Mouse (Mus musculus) gastrocnemius, postnatal 4 days (tissue): Measurements from ENCODE around the gene Pgc. TPM values are rescaled to one million over a fixed set of nuclear protein-coding genes. Genes with fewer than 3 reads are reported as not detected.

ENCODE experiments used
- DNase-seq, 2 experiments: peaks; one replicate each; pipeline ENCODE4 v3.0.0; 2021 to 2022; ENCODE audit warnings: low spot score in 2 of 2, mixed read lengths in 2 of 2
- long read RNA-seq, 2 experiments: library from polyadenylated mRNA; stranded (forward); transcript quantifications; one replicate each; pipeline ENCODE4 v2.0.0; 2021
- total RNA-seq, 2 experiments: library from RNA; stranded (reverse); gene quantifications; 2 replicates each; pipeline ENCODE4 v1.2.3; 2021

The Pgc gene
- not detected for total RNA-seq
- long read RNA-seq, experiment 1: 0 reads
- long read RNA-seq, experiment 2: 0 reads

DNA sequence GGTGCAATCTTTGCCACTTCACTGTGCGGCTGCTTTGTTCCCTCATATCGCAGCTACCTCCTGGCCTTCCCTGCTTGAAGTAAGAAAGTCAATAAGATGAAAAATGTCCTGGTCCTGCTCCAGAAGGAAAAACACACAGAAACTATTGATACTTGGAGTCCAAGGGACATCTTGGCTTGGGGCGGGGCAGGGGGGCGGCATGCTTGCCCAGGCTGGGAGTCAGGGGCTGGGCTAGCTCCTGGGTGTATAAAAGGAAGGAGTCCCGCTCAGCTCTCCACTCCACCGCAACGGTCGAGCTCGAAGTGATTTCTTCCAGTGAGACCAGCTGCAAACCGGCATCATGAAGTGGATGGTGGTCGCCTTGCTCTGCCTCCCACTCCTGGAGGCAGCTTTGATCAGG, at the start of gene Pgc:
Pgc (plus strand) TSS at position 277 of the 400 bp plus-strand sequence.
- no peak for DNase-seq

DNA sequence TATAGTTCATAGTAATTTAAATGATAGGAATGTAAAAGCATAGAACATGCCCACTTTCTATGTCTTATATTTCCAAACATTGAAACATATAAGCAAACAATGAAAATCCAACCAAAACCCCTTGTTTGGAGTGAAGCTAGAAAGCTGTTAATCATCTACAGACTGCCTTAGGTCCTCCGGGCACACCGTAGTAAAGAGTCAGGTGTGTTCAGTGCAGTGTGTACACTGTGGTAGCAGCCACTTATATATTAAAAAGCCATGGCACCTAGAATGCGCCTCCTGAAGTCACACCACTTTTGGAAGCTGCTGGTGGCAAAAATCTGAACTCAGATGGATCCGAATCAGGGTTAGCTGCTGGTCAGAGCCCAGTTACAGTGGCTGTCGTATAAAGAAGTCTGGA, 48.4 kb upstream of the Pgc start:
- DNase-seq: no peak

DNA sequence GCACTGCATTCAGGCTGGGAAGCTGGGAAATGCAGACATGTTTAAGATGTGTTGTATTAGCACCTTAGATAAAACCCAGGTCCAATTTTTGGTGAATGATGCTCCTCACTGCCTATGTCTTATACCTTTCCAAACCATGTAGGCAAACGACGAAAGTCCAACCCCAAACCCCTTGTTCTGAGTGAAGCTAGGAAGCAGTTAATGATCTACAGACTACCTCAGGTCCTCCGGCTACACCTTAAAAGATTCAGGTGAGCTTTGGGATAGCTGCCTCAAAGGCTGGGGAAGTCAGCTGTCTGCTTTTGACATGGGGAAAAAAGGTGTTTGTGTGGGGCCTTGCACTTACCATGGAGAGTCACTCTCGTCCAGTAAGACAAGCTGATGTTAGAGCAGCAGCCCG, 47.9 kb upstream of the Pgc start:
- no peak for DNase-seq

DNA sequence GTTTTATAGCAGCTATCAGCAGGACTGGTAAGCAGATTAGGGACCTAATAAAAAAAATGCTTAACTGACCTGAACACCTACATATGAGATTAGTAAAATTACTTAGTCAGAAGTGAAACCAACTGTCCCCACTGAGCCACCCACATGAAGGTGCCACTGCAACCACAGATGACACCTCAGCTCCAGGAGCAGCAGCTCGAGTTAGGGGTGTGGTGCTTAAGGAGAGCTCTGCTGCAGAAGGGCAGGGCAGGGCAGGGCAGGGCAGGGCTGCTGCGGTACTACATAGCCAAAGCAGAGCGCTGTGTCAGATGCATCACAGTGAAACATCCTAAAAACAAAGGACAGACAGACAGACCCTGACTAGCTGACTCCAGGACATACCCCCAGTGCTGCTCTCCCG, 43.8 kb upstream of the Pgc start:
- no peak for DNase-seq

DNA sequence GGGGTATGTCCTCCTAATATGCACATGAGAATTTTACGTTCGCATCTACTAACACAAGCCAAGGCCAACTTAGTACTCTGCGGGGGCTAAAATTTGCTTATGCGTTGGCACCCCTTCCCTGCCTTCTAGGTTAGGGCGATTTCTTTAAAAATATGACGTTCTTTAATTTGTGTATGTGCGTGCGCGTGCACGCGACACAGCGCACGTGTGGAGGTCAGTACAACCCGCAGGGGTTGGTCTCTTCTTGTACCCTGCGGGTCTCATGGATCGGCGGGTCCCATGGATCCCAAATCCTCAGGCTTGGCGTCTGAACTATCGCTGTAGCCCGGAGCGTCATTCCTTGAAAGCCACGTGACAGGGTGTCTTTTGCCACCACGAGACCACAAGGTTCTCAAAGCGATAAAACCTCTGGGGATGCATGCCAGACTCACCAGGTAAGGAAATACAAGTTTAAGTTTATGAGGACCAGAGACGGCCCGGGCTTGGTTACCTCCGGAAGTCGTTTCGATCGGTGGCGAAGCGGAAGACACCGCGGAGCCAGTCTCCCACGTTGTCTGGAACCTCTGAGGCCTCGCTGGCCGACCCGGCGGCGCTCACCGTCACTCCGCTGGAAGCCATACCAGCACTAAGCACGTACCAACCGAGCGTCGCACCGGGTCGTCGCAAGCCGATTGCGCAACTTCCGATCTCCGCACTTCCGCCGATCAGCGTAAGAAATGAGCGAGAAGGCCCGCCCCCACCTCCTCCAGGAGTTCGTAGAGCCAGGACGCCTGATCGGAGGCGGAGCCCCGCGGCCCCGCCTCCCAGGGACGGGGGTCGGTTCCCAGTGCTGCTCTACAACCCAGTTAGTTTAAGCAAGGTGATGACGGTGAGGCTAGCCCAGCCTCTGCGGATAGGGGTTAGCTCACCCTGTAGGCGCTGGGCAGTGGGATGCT, 39.0 kb upstream of the Pgc start:
- peak; percentile 87 to 96 for DNase-seq

DNA sequence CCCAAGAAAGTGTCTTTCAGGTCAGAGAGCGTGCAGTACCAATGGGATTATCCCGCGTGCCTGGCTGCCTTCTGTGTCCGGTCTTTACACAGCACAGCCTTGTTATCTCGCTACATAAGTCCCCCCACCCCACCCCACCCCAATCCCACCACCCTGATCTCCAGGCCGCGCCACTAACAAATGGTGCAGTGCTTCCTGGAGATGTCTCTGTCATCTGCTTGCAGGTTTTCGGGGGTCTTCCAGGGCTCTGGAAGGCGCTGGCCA, 38.4 kb upstream of the Pgc start, which contains the start of gene Tomm6:
Tomm6 (minus strand) TSS at position 43 of the 264 bp plus-strand sequence.
- no peak for DNase-seq

DNA sequence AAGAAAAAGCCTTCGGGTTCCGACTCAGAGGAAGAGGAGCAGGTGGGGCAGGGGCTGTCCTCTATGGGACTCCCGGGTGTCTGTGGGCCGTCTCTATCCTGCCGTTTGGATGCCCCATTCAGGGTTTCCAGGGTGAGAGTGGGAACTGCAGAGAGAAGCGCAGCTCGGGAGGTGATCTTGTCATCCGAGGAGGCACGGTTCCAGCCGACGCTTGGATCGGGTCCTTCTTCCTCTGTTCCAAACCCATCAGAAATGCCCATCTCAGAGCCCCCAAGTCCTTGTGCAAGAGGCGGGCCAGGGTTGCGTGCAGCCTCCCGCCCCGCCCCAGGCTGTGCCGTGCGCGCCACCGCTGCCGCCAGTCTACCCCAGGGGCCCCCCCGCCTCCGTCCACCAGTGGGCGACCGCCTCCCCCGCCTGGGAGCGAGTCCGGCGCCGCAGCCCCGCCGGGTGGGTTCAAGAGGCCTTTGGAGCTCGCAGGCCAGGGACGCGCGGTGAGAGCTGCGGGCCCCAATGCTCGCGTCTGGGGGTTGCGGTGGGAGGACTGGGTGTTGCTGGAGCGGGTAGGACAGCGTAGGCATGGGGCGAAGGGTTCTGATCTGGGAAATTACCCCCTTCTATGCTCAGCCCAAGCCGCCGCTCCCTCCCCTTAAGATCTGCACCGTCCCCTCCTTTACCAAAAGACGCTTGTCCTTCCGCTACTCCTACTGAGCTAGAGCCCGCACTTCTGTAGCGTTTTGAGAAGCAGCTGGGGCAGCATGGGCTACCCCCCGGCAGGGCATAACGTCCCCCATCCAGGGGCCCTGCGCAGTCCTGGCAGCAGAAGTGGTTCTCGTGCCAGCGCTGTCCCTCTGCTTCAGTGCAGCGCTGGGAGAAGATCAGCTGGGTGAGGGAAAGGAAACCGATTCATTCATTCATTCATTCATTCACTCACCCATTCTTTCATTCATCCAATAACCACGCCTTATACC, 37.8 kb upstream of the Pgc start, which contains the start of gene Frs3:
Frs3 (plus strand) TSS at position 423 of the 968 bp plus-strand sequence.
- DNase-seq: peak; percentile 74 to 79

DNA sequence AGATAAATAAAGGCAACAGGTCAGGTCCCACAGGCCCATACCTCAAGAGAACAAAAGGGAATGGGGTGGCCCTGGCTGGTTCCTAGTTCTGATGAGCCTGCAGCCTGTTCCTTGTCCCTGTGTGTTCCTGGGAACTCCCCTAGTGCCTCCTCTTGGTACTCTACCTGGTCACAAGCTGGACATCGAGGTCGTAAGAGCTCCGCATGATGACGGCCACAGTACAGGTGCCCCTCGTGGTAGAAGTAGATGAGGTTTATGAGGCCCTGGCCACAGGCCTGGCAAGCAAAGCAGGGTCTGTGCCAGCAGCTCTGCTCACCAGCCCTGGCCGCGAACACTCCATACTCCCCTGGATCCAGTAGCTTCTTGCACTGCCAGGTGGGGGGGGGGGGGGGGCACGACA, 36.7 kb upstream of the Pgc start:
- no peak for DNase-seq

DNA sequence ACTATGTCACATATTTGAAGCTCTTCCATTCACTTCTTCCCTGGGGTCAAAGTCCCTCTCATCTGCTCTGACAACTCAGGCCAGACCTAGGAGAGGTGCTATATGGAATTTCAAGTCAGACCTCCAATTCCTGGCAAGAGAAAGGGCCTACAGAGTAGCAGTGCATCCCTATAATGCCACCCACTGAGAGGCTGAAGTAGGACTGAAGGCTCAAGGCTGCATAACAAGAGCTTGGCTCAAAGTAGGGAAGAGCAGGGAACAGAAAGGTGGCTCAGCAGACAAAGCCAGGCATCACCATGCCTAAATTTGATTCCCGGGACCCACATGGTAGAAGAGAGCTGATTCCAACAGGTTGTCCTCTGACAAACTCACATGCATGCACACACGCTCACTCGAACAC, 35.0 kb upstream of the Pgc start:
- no peak for DNase-seq

DNA sequence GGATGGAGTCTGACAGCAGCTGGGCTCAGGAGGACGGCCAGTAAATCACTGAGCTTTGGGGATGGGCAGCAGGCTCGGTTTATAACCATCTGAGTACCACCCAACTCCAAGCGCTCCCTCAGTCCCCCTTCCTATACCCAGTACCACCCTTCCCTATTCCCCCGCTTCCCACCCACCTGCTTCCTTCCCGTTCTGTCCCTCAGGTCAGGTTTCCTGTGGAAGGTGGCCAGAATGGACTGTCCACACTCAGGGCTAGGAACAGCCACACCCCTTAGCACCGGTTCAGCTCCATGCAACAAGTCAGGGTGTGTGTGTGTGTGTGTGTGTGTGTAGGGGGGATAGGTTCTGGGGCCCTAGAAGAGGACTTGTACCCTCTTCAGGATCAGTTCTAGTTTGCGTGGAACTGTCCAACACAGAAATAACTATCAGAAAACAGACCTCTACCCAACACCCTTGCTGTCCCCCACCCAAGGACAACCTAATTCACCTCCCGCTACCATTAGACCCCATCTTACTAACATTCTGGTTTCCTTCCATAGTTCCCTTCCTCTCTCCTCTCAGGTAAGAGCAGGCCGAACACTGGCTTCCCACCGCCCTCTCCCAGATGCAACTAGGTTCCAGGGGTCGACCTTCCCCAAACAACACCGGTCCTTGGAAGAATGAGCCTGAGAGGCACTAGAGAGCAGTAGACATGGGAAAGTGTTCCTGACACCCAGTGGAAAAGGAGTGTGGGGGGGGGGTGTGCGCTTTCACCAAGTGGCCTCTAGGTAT, 32.8 kb upstream of the Pgc start:
- no peak for DNase-seq

DNA sequence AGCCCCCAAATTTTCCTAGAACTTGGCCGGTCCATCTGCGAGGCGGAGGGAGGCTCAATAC, 32.4 kb upstream of the Pgc start, which contains the start of gene Gm21981:
Gm21981 (minus strand) TSS at position 14 of the 61 bp plus-strand sequence.
- DNase-seq: no peak

DNA sequence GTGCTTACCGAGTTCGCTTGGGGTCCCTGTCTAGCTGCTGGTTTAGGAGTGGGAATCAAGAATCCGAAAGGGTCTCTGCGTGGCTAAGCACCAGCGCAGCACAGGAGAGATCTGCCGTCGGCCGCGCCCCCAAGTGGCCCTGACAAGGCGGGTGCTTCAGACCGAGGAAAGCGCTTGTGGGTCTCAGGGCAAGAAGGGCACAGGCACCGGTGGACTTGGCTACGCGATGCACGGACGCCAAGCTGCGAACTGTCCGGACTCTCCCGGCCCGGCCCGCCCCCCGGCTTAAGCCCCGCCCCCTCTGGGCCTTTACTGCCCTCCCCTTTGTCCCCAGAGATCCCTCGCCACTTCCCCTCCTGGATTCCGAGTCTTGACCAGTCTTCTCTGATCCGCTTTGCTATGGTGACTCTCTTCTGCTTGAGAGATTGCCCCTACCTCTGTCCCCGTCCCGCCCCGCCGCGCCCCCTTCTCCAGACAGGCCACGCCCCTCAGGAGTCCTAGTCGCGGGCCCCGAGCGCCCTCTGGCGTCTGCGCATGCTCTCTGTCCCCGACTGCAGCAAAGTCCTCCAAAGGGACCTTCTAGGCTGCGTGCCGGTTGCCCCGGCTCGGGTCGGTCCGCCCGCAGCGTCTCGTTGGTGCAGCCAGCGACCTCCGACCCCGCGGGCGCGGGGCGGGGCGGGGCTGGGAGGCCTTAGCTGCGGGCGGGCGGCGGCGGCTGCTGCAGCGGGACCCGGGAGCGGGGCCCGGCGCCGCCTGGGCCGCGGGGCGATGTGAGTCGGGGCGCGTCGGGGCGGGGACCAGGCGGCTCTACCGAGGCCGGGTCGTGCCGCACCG, 31.9 kb upstream of the Pgc start, which contains the start of gene Prickle4:
Prickle4 (minus strand) TSS at position 234 of the 834 bp plus-strand sequence.
- DNase-seq: peak; percentile 97 to 98

DNA sequence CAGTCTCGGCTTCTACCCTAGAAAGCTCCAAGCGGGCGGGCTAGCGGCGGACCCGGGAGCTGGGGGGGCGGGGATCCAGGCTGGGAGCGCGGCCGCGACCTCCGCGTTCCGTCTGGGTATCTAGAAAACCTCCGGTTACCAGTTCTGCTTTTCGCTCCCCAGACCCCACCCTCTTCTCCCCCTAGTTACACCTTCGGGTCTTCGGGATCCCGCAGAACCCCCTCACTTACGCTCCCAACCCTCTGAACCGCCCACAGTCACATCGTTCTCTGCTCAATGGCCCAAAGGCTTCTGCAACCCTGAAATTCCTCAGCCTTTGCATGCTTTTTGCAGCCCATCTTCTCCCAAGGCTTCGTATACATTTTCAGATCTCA, 31.3 kb upstream of the Pgc start:
- no peak for DNase-seq

DNA sequence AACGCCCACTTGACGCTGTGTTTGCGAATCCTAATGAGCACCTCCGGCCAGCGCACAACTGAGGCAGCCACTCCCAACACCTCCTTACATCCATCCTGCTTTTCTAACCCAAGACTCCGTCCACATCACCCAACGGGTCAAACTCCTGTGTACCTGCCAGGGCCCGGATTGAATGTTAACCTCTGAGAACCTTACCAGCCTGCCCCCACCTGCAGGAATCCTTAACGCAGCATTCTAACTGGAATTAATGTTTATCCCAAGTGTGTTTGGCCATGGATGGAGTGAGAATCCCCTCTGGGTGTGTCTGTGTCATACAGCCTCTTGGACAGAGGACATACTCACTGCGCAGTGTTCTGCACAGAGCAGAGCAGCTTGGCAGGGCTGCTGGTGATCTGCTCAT, 28.5 kb upstream of the Pgc start:
- no peak for DNase-seq

DNA sequence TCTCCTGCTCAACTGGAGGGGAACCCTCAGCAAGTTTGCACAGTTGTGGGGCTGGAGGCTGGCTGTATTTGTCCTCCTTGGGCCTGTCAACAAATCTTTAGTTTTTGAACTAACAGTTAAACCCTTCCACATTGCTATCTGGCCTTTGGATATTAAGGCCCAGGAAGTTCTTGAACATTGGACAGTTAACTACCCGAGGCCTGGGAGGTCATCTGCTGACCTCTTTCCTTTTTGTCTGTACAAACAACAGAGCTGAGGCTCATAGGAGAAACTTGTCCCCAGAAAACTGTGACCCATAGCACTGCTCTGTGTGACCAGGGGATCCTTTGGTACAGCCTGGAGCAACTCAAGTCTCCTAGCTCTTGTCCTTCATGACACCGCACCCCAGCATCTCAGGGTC, 27.6 kb upstream of the Pgc start:
- no peak for DNase-seq

DNA sequence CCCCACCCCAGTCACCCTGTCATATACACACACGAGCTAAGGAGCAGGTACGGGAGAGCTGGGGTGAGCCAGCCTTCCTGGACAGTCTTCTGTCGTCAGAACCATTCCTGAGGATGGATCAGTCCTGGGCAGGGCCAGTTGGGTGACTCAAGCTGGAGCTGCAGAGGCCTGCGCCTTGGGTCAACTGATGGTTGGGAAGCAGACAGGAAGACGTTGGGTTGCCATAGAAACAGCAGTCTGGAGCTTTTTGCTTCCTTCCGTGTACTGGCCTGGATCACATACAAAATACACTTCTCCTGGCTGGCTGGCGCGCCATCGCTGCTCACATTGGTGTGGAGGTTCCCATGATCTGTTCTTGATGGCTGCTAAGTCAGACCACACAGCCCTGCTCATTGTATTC, 24.8 kb upstream of the Pgc start:
- DNase-seq: no peak

DNA sequence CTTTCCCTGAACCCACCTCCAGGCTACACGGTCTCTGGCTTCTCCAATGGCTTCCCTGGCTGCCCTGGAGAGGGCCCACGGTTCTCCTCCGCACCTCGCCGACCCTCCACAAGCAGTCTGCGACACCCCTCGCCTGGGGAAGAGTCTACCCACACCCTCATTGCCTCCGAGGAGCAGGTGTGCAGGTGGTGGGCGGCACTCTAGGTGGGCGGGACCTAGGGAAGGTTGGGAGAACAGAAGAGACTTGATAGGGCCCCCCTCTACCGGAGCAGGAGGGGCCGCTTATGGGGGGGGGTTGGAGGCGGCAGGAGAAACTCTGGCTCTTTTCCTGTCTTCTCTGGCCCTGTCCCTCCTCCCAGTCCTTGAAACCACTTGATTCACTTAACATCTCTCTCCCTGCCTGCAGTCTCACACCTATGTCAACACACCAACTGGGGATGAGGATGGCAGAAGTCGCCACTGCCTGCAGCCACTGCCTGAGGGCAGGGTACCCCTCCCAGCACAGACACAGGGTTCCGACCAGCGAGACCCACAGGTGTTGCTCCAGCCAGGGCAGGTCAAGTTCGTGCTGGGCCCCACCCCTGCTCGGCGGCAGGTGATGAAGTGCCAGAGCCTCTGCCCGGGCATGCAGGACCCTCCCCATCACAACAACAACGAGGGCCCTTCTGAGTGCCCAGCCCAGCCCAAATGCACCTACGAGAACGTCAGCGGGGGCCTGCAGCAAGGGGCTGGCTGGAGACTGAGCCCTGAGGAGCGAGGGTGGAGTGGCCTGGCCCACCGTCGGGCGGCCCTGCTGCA, 23.9 kb upstream of the Pgc start:
- DNase-seq: no peak

DNA sequence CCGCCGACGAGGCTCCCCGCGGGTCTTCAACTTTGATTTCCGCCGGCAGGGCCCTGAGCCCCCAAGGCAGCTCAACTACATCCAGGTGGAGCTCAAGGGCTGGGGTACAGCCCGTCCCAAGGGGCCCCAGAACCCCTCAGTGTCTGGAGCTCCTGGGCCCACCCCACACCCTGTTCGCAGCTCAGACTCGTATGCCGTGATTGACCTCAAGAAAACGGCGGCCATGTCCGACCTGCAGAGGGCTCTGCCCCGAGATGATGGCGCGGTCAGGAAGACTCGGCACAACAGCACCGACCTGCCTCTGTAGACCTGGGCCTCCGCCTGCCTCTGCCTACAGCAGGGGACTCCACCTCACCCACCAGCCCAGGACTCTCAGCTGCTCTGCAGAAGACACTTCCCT, 23.1 kb upstream of the Pgc start:
- DNase-seq: no peak

DNA sequence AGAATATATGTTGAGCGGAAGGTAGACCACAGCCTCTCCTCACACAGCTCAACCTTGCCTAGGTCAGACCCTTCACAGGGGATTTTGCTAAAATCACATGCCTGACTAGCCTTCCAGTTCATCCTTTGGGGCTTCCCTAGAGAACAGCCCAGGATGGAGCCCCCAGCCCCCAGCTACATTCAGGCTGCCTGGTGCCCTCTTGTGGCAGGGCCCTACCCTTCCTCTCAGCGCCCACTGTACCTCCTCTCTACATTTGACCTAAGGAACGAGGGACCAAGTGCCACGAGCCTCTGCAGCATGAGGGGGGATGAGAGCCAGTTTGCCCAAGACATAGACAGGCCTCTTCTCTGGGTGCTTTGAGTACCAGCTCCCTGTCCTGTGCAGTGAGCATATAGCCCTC, 21.9 kb upstream of the Pgc start:
- DNase-seq: no peak

DNA sequence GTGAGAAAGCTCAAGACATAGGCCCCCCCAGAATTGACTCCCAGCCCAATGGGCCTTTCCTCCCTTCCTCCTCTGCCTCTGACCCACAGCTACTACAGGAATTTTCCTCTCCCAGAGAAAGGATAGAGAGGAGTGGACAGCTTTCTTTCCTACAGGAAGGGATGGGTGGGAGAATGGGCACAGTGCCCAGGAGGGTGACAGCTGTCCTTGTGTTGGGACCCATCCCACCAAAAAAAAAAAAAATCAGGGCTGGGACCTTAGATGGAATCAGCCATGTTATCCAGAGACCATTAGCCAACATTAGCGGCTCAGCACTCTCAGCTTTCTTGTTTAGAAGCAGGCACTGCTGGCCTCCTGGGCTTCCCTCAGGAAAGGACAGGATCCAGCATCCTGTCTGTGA, 20.4 kb upstream of the Pgc start:
- DNase-seq: no peak
